23 mouse cellular contexts compared by ENCODE assay signal in the genomic region with DNA sequence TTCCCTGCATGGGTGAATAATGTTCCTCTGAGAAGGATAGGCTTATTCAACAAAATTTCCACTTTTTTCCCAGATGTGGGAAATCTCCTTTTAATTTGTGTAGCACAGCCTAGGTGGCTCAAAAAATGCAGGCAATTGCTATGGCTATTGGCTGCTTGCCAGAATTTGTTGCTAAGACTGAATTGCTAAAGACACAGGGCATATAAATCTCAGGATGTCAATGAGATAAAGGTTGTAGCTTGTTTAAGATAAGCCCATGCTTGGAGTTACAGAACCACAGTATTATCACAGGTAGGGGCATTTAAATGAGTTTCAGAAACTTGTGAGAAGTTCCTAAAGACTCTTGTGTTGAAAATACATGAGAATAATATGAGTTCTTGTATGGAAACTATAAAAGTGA.
A peak's percentile ranks its signal among the peaks of the same experiment; 100 is the strongest.
DNase-seq lines count a peak whose midpoint lies in the region; ATAC-seq and TF ChIP-seq lines count a peak whose summit lies in the region.
"Had no signal": no experiment of that assay in that cellular context is flagged by ENCODE, and none has a peak within 500 bp of the region (broad histone marks: within the 10 kb centered on the region; RNA-seq: fewer than 3 reads in every experiment).

No protein-coding gene starts in this region.

- no peak overlapping the region for H3K27ac ChIP-seq in forebrain, embryonic 14.5 days (ENCODE audit: low read depth, low read length)
- H3K27ac ChIP-seq in forebrain, embryonic 11.5 days (ENCODE audit: low read depth, low read length): no peak overlapping the region
- H3K27ac ChIP-seq in intestine, embryonic 15.5 days: no peak overlapping the region
- no peak overlapping the region for H3K27ac ChIP-seq in intestine, postnatal 0 days (ENCODE audit: low read depth, low read length)
- H3K27ac ChIP-seq in midbrain, embryonic 14.5 days (replicated peaks; ENCODE audit: low read depth, low read length): no peak overlapping the region
- no peak overlapping the region for H3K27ac ChIP-seq in midbrain, embryonic 10.5 days (replicated peaks)
- H3K27ac ChIP-seq in intestine, embryonic 16.5 days (ENCODE audit: low read length): no peak overlapping the region
- H3K27ac ChIP-seq: embryonic facial prominence, embryonic 13.5 days; forebrain, embryonic 10.5 days; gastrocnemius, adult 2 months; hindbrain, embryonic 13.5 days had no signal

- H3K36me3 ChIP-seq in forebrain, embryonic 14.5 days (ENCODE audit: control insufficient read depth, insufficient read depth, low read length): no peaks in the 10 kb centered on the region
- H3K36me3 ChIP-seq in forebrain, embryonic 11.5 days (ENCODE audit: control insufficient read depth, insufficient read depth, low read length): no peaks in the 10 kb centered on the region
- no peaks in the 10 kb centered on the region for H3K36me3 ChIP-seq in intestine, embryonic 15.5 days
- no peaks in the 10 kb centered on the region for H3K36me3 ChIP-seq in intestine, postnatal 0 days (ENCODE audit: control insufficient read depth, insufficient read depth)
- no peaks in the 10 kb centered on the region for H3K36me3 ChIP-seq in midbrain, embryonic 14.5 days (ENCODE audit: control insufficient read depth, insufficient read depth, low read length)
- H3K36me3 ChIP-seq in midbrain, embryonic 10.5 days: no peaks in the 10 kb centered on the region
- no peaks in the 10 kb centered on the region for H3K36me3 ChIP-seq in intestine, embryonic 16.5 days (ENCODE audit: control insufficient read depth, insufficient read depth, low read length)
- H3K36me3 ChIP-seq: embryonic facial prominence, embryonic 13.5 days; forebrain, embryonic 10.5 days; hindbrain, embryonic 13.5 days had no signal

- ATAC-seq in forebrain, embryonic 14.5 days: no peak
- no peak for ATAC-seq in forebrain, embryonic 11.5 days (replicated peaks; ENCODE audit: low FRiP score)
- ATAC-seq in intestine, embryonic 15.5 days: peak; percentile 77
- no peak for ATAC-seq in intestine, postnatal 0 days
- no peak for ATAC-seq in midbrain, embryonic 14.5 days (ENCODE audit: low FRiP score, low TSS enrichment)
- peak; percentile 71 for ATAC-seq in intestine, embryonic 16.5 days
- ATAC-seq: CD4-positive, CD25-positive, alpha-beta regulatory T cell, adult 4 months; forebrain, embryonic 16.5 days; hindbrain, embryonic 16.5 days; inflammation-experienced regulatory T-cells, adult 6 months had no signal

- H3K9ac ChIP-seq in forebrain, embryonic 14.5 days (ENCODE audit: low read length): no peak overlapping the region
- H3K9ac ChIP-seq in forebrain, embryonic 11.5 days (ENCODE audit: low read length): no peak overlapping the region
- H3K9ac ChIP-seq in intestine, embryonic 15.5 days: no peak overlapping the region
- H3K9ac ChIP-seq in intestine, postnatal 0 days (ENCODE audit: low read depth, low read length): no peak overlapping the region
- H3K9ac ChIP-seq in midbrain, embryonic 14.5 days (replicated peaks; ENCODE audit: low read length): no peak overlapping the region
- no peak overlapping the region for H3K9ac ChIP-seq in intestine, embryonic 16.5 days (ENCODE audit: low read depth, low read length)
- H3K9ac ChIP-seq: embryonic facial prominence, embryonic 13.5 days; hindbrain, embryonic 13.5 days had no signal

- no peaks in the 10 kb centered on the region for H3K4me1 ChIP-seq in forebrain, embryonic 14.5 days (ENCODE audit: control insufficient read depth, insufficient read depth, low read length)
- no peaks in the 10 kb centered on the region for H3K4me1 ChIP-seq in forebrain, embryonic 11.5 days (replicated peaks; ENCODE audit: control insufficient read depth, insufficient read depth, low read length)
- H3K4me1 ChIP-seq in intestine, embryonic 15.5 days (replicated peaks): no peaks in the 10 kb centered on the region
- H3K4me1 ChIP-seq in intestine, postnatal 0 days (replicated peaks; ENCODE audit: control insufficient read depth, insufficient read depth, low read length): no peaks in the 10 kb centered on the region
- no peaks in the 10 kb centered on the region for H3K4me1 ChIP-seq in midbrain, embryonic 14.5 days (ENCODE audit: control insufficient read depth, insufficient read depth, low read length)
- H3K4me1 ChIP-seq in midbrain, embryonic 10.5 days: no peaks in the 10 kb centered on the region
- no peaks in the 10 kb centered on the region for H3K4me1 ChIP-seq in intestine, embryonic 16.5 days (ENCODE audit: control insufficient read depth, insufficient read depth, low read length)
- H3K4me1 ChIP-seq: embryonic facial prominence, embryonic 13.5 days; forebrain, embryonic 10.5 days; hindbrain, embryonic 13.5 days had no signal

- TF ChIP-seq CTCF in intestine, postnatal 0 days (IDR thresholded peaks at IDR 0.05; ENCODE audit: low read depth): no peak

- H3K27me3 ChIP-seq in forebrain, embryonic 14.5 days (replicated peaks; ENCODE audit: control insufficient read depth, insufficient read depth, low read length): no peaks in the 10 kb centered on the region
- no peaks in the 10 kb centered on the region for H3K27me3 ChIP-seq in forebrain, embryonic 11.5 days (ENCODE audit: control insufficient read depth, insufficient read depth, low read length)
- no peaks in the 10 kb centered on the region for H3K27me3 ChIP-seq in intestine, embryonic 15.5 days (replicated peaks)
- H3K27me3 ChIP-seq in intestine, postnatal 0 days (replicated peaks; ENCODE audit: control insufficient read depth, insufficient read depth, low read length): no peaks in the 10 kb centered on the region
- no peaks in the 10 kb centered on the region for H3K27me3 ChIP-seq in midbrain, embryonic 14.5 days (ENCODE audit: control insufficient read depth, insufficient read depth, low read length)
- H3K27me3 ChIP-seq in midbrain, embryonic 10.5 days (ENCODE audit: low read depth, poor library complexity, severe bottlenecking): no peaks in the 10 kb centered on the region
- H3K27me3 ChIP-seq in intestine, embryonic 16.5 days (replicated peaks; ENCODE audit: control insufficient read depth, insufficient read depth, low read length): no peaks in the 10 kb centered on the region
- H3K27me3 ChIP-seq: embryonic facial prominence, embryonic 13.5 days; hindbrain, embryonic 13.5 days had no signal

- H3K4me3 ChIP-seq in forebrain, embryonic 14.5 days (ENCODE audit: low read depth, low read length): no peak overlapping the region
- H3K4me3 ChIP-seq in forebrain, embryonic 11.5 days (ENCODE audit: low read depth, low read length): no peak overlapping the region
- H3K4me3 ChIP-seq in intestine, embryonic 15.5 days (replicated peaks): no peak overlapping the region
- no peak overlapping the region for H3K4me3 ChIP-seq in intestine, postnatal 0 days (ENCODE audit: low read depth, low read length)
- H3K4me3 ChIP-seq in midbrain, embryonic 14.5 days (replicated peaks; ENCODE audit: low read depth, low read length): no peak overlapping the region
- H3K4me3 ChIP-seq in midbrain, embryonic 10.5 days: no peak overlapping the region
- H3K4me3 ChIP-seq in intestine, embryonic 16.5 days (ENCODE audit: low read length): no peak overlapping the region
- H3K4me3 ChIP-seq: embryonic facial prominence, embryonic 13.5 days; forebrain, embryonic 10.5 days; gastrocnemius, adult 2 months; hindbrain, embryonic 13.5 days had no signal

- peak; percentile 8 for DNase-seq in forebrain, embryonic 14.5 days (ENCODE audit: low spot score)
- no peak for DNase-seq in forebrain, embryonic 11.5 days (ENCODE audit: low spot score)
- DNase-seq in midbrain, embryonic 14.5 days: peak; percentile 2
- DNase-seq in midbrain, embryonic 10.5 days (ENCODE audit: low spot score): no peak
- DNase-seq in spleen, adult 18-20 months: no peak
- DNase-seq: adrenal gland, adult 2 months; adrenal gland, postnatal 14 days; cerebellum, adult 18-20 months; cerebellum, adult 9-10 months; cerebellum, postnatal 25 days; gastrocnemius, adult 2 months; gastrocnemius, postnatal 14 days had no signal

- H3K9me3 ChIP-seq in forebrain, embryonic 14.5 days (replicated peaks; ENCODE audit: control insufficient read depth, low read length): no peaks in the 10 kb centered on the region
- H3K9me3 ChIP-seq in forebrain, embryonic 11.5 days (ENCODE audit: control insufficient read depth, low read length): no peaks in the 10 kb centered on the region
- no peaks in the 10 kb centered on the region for H3K9me3 ChIP-seq in intestine, embryonic 15.5 days
- H3K9me3 ChIP-seq in intestine, postnatal 0 days (ENCODE audit: control insufficient read depth): no peaks in the 10 kb centered on the region
- no peaks in the 10 kb centered on the region for H3K9me3 ChIP-seq in midbrain, embryonic 14.5 days (ENCODE audit: control insufficient read depth, low read length)
- H3K9me3 ChIP-seq in midbrain, embryonic 10.5 days (replicated peaks): 0 out of 2 replicates have a peak, but pooled peaks cover 2% of the 10 kb centered on the region
- no peaks in the 10 kb centered on the region for H3K9me3 ChIP-seq in intestine, embryonic 16.5 days (ENCODE audit: control insufficient read depth, low read length)
- H3K9me3 ChIP-seq: embryonic facial prominence, embryonic 13.5 days; hindbrain, embryonic 13.5 days had no signal

- no peak overlapping the region for H3K4me2 ChIP-seq in forebrain, embryonic 14.5 days (ENCODE audit: low read length)
- no peak overlapping the region for H3K4me2 ChIP-seq in forebrain, embryonic 11.5 days (ENCODE audit: low read depth, low read length, severe bottlenecking)
- no peak overlapping the region for H3K4me2 ChIP-seq in intestine, embryonic 15.5 days (replicated peaks)
- no peak overlapping the region for H3K4me2 ChIP-seq in intestine, postnatal 0 days (replicated peaks; ENCODE audit: low read depth)
- H3K4me2 ChIP-seq in midbrain, embryonic 14.5 days (ENCODE audit: low read length): no peak overlapping the region
- no peak overlapping the region for H3K4me2 ChIP-seq in intestine, embryonic 16.5 days (ENCODE audit: low read depth, low read length)
- H3K4me2 ChIP-seq: embryonic facial prominence, embryonic 13.5 days; heart, embryonic 11.5 days; hindbrain, embryonic 13.5 days had no signal

Comparison
In these comparisons a context has a peak if more than half of its experiments do, and no peak if none do; other contexts are left out.
1. ATAC-seq: peak in intestine, embryonic 15.5 days (single experiment) and intestine, embryonic 16.5 days (single experiment); none in forebrain, embryonic 14.5 days (single experiment), forebrain, embryonic 11.5 days (single experiment), intestine, postnatal 0 days (single experiment) and midbrain, embryonic 14.5 days (single experiment).
2. DNase-seq: peak in forebrain, embryonic 14.5 days (single experiment) and midbrain, embryonic 14.5 days (single experiment); none in forebrain, embryonic 11.5 days (single experiment), midbrain, embryonic 10.5 days (single experiment) and spleen, adult 18-20 months (0 of 2).